Mouse (Mus musculus): ENCODE data around the gene Wee1. TPM values are rescaled to one million over a fixed set of nuclear protein-coding genes. Genes with fewer than 3 reads are reported as not detected.

Gene Wee1
- 29.4 and 35.7 TPM in 2 replicates for polyA plus RNA-seq (2014; fragmentation: Nextera tagmentation; extraction: Ambion mirVana)

DNA sequence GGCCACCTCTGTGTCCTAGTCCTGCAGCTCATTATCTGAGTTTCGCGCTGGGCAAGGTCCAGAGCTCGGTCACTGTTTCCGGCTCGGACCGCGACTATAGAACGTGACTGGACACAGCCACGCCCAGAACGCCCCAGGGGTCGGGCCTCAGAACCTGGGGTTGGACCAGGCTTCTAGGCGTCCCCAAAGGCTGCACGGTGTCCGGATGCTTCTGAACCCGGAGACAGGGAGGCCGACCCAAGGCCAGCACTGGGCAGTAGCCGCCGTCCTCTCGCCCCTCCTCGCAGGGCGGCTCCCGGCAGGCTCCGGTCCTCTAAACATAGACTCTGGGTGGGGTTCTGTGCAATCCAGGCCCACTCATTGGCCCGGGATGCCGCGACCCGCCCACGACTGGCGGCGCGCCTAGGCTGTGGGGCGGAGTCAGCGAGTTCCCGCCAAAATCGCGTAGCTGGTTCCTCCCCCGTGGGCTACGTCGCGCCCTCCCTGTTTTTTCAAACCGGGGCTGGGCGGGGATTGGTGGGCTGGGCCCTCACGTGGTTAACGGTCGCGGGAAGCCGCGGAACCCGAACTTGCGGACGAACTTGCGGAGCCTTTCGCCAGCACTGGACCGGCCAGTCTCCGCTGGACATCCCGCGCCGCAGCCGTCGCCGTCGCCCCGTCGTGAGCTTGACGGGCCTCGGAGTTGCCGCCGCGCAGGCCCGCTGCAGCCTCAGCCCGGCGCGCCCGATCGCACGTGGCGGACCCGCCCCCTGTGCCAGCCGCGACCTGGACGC, at the start of gene Wee1:
Gene Wee1 (plus strand): TSS at position 531 of the 773 bp plus-strand sequence.
- peak within 1 kb of the TSS; percentile 97 for H3K27ac ChIP-seq (ENCODE audit: low read depth, low read length)
- ATAC-seq (ENCODE audit: low FRiP score, low TSS enrichment): peak; percentile 99
- WGBS: under 1% methylated on average over 80 of the region's 81 CpGs
- peaks cover 8% of the 10 kb centered on the region for H3K4me1 ChIP-seq (ENCODE audit: control insufficient read depth, insufficient read depth, low read length)
- H3K9ac ChIP-seq (ENCODE audit: low read depth, low read length): peak within 1 kb of the TSS; percentile 97
- H3K27me3 ChIP-seq (ENCODE audit: control insufficient read depth, insufficient read depth, low read length): no peaks in the 10 kb centered on the region
- H3K9me3 ChIP-seq (ENCODE audit: control insufficient read depth, low read length): no peaks in the 10 kb centered on the region
- H3K36me3 ChIP-seq (ENCODE audit: control insufficient read depth, insufficient read depth, low read length): peaks cover 7% of the 10 kb centered on the region
- H3K4me3 ChIP-seq (ENCODE audit: low read length): peak within 1 kb of the TSS; percentile 97
- H3K4me2 ChIP-seq (replicated peaks; ENCODE audit: low read depth, low read length): peak within 1 kb of the TSS; percentile 79

DNA sequence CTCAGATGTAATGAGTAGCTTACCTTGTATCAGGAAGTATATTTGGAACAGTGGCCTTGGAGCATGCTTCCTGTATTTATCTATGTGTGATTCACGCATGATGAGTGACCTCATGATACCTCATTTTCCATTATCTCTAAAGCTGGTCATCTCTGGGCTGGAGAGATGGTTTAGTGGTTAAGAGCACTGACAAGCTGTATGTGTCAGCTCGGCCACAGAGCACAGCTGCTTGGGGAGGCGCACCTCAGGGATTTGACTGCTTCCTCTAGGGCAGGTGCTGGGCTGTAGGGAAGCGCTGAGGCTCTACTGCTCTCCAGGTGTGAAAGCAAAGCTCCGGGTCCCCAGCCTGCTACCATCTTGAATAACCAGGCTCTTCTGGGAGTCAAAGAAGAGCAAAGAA, 43.7 kb upstream of the Wee1 start:
- WGBS: 91% methylated on average over 5 of the region's 5 CpGs
- ATAC-seq (ENCODE audit: low FRiP score, low TSS enrichment): no peak

DNA sequence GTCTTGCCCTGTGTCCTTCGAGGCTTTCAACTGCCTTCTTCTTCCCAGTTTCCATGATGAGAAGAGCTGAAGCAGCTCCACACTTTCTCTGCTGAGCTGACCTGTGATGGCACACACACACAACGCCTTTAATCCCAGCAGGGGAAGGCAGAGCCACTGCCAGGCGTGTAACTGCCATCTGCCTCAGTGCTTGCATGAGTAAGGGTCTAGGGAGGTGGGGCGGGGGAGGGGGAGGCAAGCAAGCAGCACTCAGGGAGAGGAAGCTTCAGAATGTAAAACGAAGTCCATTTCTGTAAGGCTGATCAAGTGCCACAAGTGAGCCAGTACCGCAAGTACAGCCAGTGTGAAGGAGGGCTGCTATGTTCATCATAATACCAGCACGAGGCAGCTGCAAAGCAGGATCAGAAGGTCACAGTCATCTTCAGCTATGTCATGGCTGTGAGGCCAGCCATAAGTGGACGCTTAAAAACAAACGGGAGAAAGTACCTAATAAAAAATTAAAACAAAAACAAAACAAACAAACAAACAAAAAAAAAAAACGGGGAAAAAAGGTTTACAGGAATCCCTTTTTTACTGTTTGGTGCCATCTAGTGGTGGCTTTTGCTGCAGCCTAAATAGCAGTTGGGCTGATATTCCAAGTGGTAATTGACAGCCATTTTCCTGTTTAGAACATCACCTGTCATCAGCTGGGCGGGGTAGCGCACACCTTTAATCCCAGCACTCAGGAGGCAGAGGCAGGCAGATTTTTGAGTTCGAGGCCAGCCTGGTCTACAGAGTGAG, 38.3 kb upstream of the Wee1 start:
- peaks cover 83% of the 10 kb centered on the region for H3K36me3 ChIP-seq (ENCODE audit: control insufficient read depth, insufficient read depth, low read length)
- H3K9ac ChIP-seq (ENCODE audit: low read depth, low read length): no peak overlapping the region
- H3K9me3 ChIP-seq (ENCODE audit: control insufficient read depth, low read length): 0 out of 2 replicates have a peak, but pooled peaks cover 2% of the 10 kb centered on the region
- H3K4me1 ChIP-seq (ENCODE audit: control insufficient read depth, insufficient read depth, low read length): no peaks in the 10 kb centered on the region
- H3K27ac ChIP-seq (ENCODE audit: low read depth, low read length): no peak overlapping the region
- H3K4me3 ChIP-seq (ENCODE audit: low read length): no peak overlapping the region
- no peaks in the 10 kb centered on the region for H3K27me3 ChIP-seq (ENCODE audit: control insufficient read depth, insufficient read depth, low read length)
- H3K4me2 ChIP-seq (replicated peaks; ENCODE audit: low read depth, low read length): no peak overlapping the region
- 72% methylated on average over 13 of the region's 13 CpGs for WGBS
- no peak for ATAC-seq (ENCODE audit: low FRiP score, low TSS enrichment)

More for the DNA sequence above, 43.7 kb upstream of the Wee1 start:
- no peak overlapping the region for H3K4me3 ChIP-seq (ENCODE audit: low read length)
- H3K4me2 ChIP-seq (replicated peaks; ENCODE audit: low read depth, low read length): no peak overlapping the region
- H3K4me1 ChIP-seq (ENCODE audit: control insufficient read depth, insufficient read depth, low read length): no peaks in the 10 kb centered on the region
- H3K27ac ChIP-seq (ENCODE audit: low read depth, low read length): no peak overlapping the region
- H3K9ac ChIP-seq (ENCODE audit: low read depth, low read length): no peak overlapping the region
- peaks cover 87% of the 10 kb centered on the region for H3K36me3 ChIP-seq (ENCODE audit: control insufficient read depth, insufficient read depth, low read length)
- H3K27me3 ChIP-seq (ENCODE audit: control insufficient read depth, insufficient read depth, low read length): no peaks in the 10 kb centered on the region
- H3K9me3 ChIP-seq (ENCODE audit: control insufficient read depth, low read length): 0 out of 2 replicates have a peak, but pooled peaks cover 2% of the 10 kb centered on the region

DNA sequence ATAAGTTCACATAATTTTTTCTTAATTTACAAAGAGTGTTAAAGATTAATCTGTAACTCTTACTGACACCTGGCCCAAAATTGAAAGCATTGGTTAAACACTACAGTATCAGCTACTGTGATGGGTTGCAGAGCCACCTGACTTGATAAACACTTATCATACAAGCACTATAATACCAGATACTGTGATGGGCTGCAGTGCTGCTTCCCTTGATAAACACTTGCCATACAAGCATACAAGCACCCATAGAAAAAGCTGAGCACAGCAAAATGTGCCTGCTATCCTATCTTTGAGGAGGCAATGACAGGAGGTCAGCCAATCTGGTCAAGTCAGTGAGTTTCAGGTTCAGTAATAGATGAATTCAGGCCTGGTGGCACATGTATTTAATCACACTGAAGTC, 36.6 kb upstream of the Wee1 start:
- Histone ChIP-seq H3K36me3 (ENCODE audit: control insufficient read depth, insufficient read depth, low read length) (peaks cover 84% of the 10 kb centered on the region), H3K27me3 (ENCODE audit: control insufficient read depth, insufficient read depth, low read length) (no peaks in the 10 kb centered on the region), H3K27ac (ENCODE audit: low read depth, low read length) (no peak overlapping the region), H3K4me3 (ENCODE audit: low read length) (no peak overlapping the region), H3K4me1 (ENCODE audit: control insufficient read depth, insufficient read depth, low read length) (no peaks in the 10 kb centered on the region), H3K4me2 (replicated peaks; ENCODE audit: low read depth, low read length) (no peak overlapping the region), H3K9me3 (ENCODE audit: control insufficient read depth, low read length) (0 out of 2 replicates have a peak, but pooled peaks cover 2% of the 10 kb centered on the region), H3K9ac (ENCODE audit: low read depth, low read length) (no peak overlapping the region)
- no peak for ATAC-seq (ENCODE audit: low FRiP score, low TSS enrichment)

DNA sequence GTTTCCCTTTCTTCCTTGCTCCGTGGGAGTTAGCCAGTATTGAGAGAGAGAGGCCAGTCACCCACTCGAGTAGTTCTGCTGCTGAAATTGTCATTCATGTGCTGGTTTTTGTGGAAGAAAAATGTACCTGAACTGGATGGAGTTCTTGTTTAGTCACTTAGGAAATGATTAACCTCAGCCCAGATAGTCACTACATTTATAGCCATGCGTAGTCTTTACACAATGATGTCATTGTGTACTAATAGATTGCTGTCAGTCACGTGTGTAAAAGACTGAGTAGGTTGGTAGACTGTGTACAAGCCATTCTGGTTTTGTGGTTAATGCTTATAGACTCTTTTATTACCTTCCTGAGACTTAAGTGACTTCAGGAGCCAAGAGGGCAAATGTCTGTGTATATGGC, 33.9 kb upstream of the Wee1 start:
- Histone ChIP-seq H3K9ac (ENCODE audit: low read depth, low read length) (no peak overlapping the region), H3K4me3 (ENCODE audit: low read length) (no peak overlapping the region), H3K36me3 (ENCODE audit: control insufficient read depth, insufficient read depth, low read length) (peaks cover 79% of the 10 kb centered on the region), H3K4me1 (ENCODE audit: control insufficient read depth, insufficient read depth, low read length) (no peaks in the 10 kb centered on the region), H3K27me3 (ENCODE audit: control insufficient read depth, insufficient read depth, low read length) (no peaks in the 10 kb centered on the region), H3K9me3 (ENCODE audit: control insufficient read depth, low read length) (no peaks in the 10 kb centered on the region), H3K4me2 (replicated peaks; ENCODE audit: low read depth, low read length) (no peak overlapping the region), H3K27ac (ENCODE audit: low read depth, low read length) (peak overlapping the region; percentile 6; the same call in 1 of the 2 replicates)
- 75% methylated on average over 4 of the region's 4 CpGs for WGBS
- ATAC-seq (ENCODE audit: low FRiP score, low TSS enrichment): peak; percentile 60; the same call in 1 of the 2 replicates

DNA sequence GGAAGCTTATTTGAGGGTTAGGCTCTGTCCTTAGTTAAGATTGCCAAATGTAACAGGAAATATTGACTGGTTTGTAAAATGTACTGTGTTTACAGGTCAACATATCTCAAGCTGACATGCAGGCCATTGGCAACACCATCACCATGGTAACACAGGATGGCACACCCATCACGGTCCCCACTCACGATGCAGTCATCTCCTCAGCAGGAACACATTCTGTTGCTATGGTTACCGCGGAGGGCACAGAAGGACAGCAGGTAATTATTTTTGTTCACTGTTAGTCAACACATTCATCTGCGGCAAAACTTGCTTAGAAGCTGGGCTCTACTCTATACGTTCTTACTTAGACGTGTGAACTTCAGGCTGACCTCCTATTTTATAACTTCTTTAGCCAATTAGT, 30.2 kb upstream of the Wee1 start:
- H3K27ac ChIP-seq (ENCODE audit: low read depth, low read length): no peak overlapping the region
- no peaks in the 10 kb centered on the region for H3K27me3 ChIP-seq (ENCODE audit: control insufficient read depth, insufficient read depth, low read length)
- 85% methylated on average over 7 of the region's 7 CpGs for WGBS
- no peaks in the 10 kb centered on the region for H3K9me3 ChIP-seq (ENCODE audit: control insufficient read depth, low read length)
- H3K9ac ChIP-seq (ENCODE audit: low read depth, low read length): no peak overlapping the region
- no peak for ATAC-seq (ENCODE audit: low FRiP score, low TSS enrichment)
- peaks cover 84% of the 10 kb centered on the region for H3K36me3 ChIP-seq (ENCODE audit: control insufficient read depth, insufficient read depth, low read length)
- H3K4me3 ChIP-seq (ENCODE audit: low read length): no peak overlapping the region
- no peak overlapping the region for H3K4me2 ChIP-seq (replicated peaks; ENCODE audit: low read depth, low read length)
- no peaks in the 10 kb centered on the region for H3K4me1 ChIP-seq (ENCODE audit: control insufficient read depth, insufficient read depth, low read length)

DNA sequence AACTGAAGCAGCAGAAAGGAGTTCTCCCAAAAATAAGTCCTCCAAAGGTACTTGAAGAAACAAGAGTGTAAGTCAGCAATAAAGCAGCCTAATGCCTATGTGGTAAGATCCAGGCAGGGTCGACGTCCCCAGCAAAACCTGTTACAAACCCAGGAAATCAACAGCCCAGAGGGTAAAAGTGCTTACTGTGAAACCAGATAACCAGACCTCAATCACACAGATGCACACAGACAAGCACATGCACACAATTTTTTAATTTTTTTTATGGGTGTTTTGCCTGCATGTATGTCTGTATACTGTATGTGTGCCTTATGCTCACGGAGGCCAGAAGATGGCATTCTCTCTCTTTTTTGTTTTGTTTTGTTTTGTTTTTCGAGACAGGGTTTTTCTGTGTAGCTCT, 25.5 kb upstream of the Wee1 start:
- H3K36me3 ChIP-seq (ENCODE audit: control insufficient read depth, insufficient read depth, low read length): peaks cover 56% of the 10 kb centered on the region
- H3K4me2 ChIP-seq (replicated peaks; ENCODE audit: low read depth, low read length): no peak overlapping the region
- no peak for ATAC-seq (ENCODE audit: low FRiP score, low TSS enrichment)
- 0 out of 2 replicates have a peak, but pooled peaks cover 5% of the 10 kb centered on the region for H3K4me1 ChIP-seq (ENCODE audit: control insufficient read depth, insufficient read depth, low read length)
- WGBS: 79% methylated on average over 4 of the region's 4 CpGs
- no peak overlapping the region for H3K9ac ChIP-seq (ENCODE audit: low read depth, low read length)
- H3K27me3 ChIP-seq (ENCODE audit: control insufficient read depth, insufficient read depth, low read length): no peaks in the 10 kb centered on the region
- H3K27ac ChIP-seq (ENCODE audit: low read depth, low read length): peak overlapping the region; percentile 26
- H3K4me3 ChIP-seq (ENCODE audit: low read length): no peak overlapping the region
- no peaks in the 10 kb centered on the region for H3K9me3 ChIP-seq (ENCODE audit: control insufficient read depth, low read length)

DNA sequence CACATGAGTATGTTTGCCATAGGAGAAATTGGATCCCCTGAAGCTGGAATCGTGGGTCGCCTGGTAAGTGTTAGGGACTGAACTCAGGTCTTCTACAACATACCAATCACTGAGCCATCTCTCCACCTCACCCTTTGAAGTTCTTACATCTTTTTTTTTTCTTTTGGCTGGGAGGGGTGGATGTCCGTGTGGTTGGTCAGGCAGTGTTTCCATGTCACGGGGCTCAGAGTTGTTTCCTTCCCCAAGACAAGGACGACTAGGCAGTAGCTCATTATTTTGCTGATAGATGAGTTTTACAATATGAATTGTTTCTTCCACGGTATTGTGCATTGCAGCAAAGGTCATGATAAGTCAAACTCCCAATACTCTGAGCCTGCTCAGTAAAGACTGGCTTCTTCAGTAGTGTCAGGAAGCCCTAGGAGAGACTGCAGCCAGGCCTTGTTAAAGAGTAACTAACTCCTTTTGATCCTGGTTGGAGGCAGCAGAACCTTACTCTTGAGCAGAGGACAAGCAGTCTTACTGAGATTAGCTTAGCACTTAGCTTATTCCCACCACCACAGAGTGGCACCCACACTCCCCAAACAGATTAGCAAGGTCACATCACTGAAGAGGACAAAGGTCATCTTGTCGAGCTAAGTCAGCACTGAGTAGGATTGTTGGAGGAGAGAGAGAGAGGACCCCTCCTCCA, 24.6 kb upstream of the Wee1 start:
- H3K27me3 ChIP-seq (ENCODE audit: control insufficient read depth, insufficient read depth, low read length): no peaks in the 10 kb centered on the region
- H3K36me3 ChIP-seq (ENCODE audit: control insufficient read depth, insufficient read depth, low read length): peaks cover 47% of the 10 kb centered on the region
- no peak overlapping the region for H3K9ac ChIP-seq (ENCODE audit: low read depth, low read length)
- ATAC-seq (ENCODE audit: low FRiP score, low TSS enrichment): peak; percentile 58; the same call in 1 of the 2 replicates
- 42% methylated on average over 7 of the region's 7 CpGs for WGBS
- no peaks in the 10 kb centered on the region for H3K9me3 ChIP-seq (ENCODE audit: control insufficient read depth, low read length)
- H3K4me2 ChIP-seq (replicated peaks; ENCODE audit: low read depth, low read length): no peak overlapping the region
- H3K27ac ChIP-seq (ENCODE audit: low read depth, low read length): peak overlapping the region; percentile 43
- 0 out of 2 replicates have a peak, but pooled peaks cover 5% of the 10 kb centered on the region for H3K4me1 ChIP-seq (ENCODE audit: control insufficient read depth, insufficient read depth, low read length)
- no peak overlapping the region for H3K4me3 ChIP-seq (ENCODE audit: low read length)
